Mouse (Mus musculus) liver, adult 2 months (tissue): ENCODE results near the gene Grip2.

Experiments
- CTCF ChIP-seq: fragments of 200-500 bp; IDR thresholded peaks from 2 replicates; pipeline ENCODE4 v1.5.1; 2011; ENCODE audit warnings: low read depth, low read length, control low read depth
- POLR2A ChIP-seq: fragments of 200-500 bp; IDR thresholded peaks from 2 replicates; pipeline ENCODE4 v1.6.1; 2011; ENCODE audit warnings: low read length, control low read depth; ENCODE audit not compliant: insufficient read depth; ENCODE audit errors: extremely low read depth

DNA sequence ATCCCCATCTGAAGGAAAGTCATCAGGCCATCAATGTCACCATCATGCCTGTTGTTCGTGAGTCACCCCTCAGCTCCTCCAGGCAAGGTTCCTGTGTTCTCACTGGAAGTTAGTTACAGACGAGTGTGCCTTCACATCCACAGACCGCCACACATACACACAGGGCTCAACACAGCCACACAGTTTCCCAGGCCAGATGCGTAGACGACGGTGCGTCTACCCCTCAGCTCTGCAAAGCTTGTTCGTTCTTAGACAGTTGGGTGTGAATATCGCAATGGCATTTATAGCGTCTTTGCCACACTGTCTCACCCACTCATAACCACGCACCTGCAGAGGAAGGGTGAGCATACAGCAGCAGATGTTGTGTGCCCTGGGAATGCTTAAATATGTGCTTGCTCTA is 38.6 kb upstream of the Grip2 start:
- TF ChIP-seq POLR2A, result no peak
- TF ChIP-seq CTCF, result no peak
